Mouse (Mus musculus): ENCODE data around the gene Itga9. TPM values are rescaled to one million over a fixed set of nuclear protein-coding genes. Genes with fewer than 3 reads are reported as not detected.

Gene Itga9
- polyA plus RNA-seq, 1 experiment: not detected

DNA sequence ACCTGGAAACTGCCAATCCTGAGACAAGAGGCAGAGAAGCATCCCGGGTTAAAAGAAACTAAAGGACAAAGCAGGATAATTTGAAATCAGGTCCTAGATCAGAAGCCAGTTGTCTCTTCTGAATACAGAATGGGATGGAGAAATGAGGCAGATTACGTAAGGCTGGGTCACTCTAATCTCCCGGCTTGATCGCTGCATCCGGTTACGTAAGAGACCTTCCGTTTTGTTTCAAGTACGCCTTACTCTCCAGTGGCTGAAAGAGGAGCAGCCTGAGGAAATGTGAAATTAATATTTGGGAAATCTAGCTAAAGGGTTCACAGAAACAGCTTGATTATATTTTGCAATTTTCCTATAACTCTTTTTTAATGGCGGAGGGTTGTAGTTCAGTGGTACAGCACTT is 306.6 kb downstream of the Itga9 start:
- 0 out of 2 replicates have a peak, but pooled peaks cover 8% of the 10 kb centered on the region for H3K4me1 ChIP-seq (ENCODE audit: control insufficient read depth, insufficient read depth, low read length)
- H3K27ac ChIP-seq (ENCODE audit: insufficient read depth, low read depth, low read length): no peak overlapping the region
- no peak overlapping the region for H3K4me3 ChIP-seq (ENCODE audit: insufficient read depth, low read depth, low read length)
- TF ChIP-seq POLR2A (IDR thresholded peaks at IDR 0.05; ENCODE audit: insufficient read depth, low read depth, low read length) (no peak), CTCF (IDR thresholded peaks at IDR 0.05; ENCODE audit: insufficient read depth, low read depth, low read length) (no peak)
- WGBS: 92% methylated on average over 9 of the region's 9 CpGs

DNA sequence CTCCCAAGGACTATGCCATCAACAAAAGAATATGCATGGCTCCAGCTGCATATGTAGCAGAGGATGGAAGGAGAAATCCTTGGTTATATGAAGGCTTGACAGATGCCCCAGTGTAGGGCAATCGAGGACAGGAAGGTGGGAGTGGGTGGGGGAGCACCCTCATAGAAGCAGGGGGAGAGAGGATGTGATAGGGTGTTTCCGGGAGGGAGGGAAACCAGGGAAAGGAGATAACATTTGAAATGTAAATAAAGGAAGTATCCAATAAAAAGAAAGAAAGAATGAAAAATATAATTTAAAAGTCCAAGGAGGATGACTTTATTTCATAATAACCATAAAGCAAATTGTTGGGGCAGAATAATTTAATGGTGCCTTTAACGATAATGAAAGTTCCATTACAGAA is 307.1 kb downstream of the Itga9 start:
- no peak for TF ChIP-seq CTCF (IDR thresholded peaks at IDR 0.05; ENCODE audit: insufficient read depth, low read depth, low read length)
- no peak for TF ChIP-seq POLR2A (IDR thresholded peaks at IDR 0.05; ENCODE audit: insufficient read depth, low read depth, low read length)
- H3K4me1 ChIP-seq (ENCODE audit: control insufficient read depth, insufficient read depth, low read length): 0 out of 2 replicates have a peak, but pooled peaks cover 8% of the 10 kb centered on the region
- no peak overlapping the region for H3K4me3 ChIP-seq (ENCODE audit: insufficient read depth, low read depth, low read length)
- H3K27ac ChIP-seq (ENCODE audit: insufficient read depth, low read depth, low read length): no peak overlapping the region
- 80% methylated on average over 3 of the region's 3 CpGs for WGBS

DNA sequence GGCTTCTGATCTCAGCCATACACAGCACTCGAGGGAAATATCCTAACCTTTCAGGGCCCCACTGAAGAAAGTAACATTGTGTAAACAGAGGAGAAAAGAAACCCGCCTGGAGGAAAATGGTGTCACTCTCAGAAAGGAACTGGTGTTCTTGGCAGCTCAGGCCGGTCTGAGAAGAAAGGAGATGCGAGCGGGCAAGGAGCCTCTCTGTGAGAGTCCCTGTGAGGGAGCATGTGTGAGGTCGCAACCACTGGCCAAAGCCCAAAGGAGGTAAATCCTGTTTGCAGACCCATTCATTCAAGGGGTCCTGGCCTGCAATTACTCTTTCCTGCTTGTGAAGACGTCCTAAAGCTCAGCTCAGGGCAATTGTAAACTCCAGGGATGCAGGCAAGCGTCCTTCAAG is 308.1 kb downstream of the Itga9 start:
- no peak overlapping the region for H3K27ac ChIP-seq (ENCODE audit: insufficient read depth, low read depth, low read length)
- 55% methylated on average over 8 of the region's 8 CpGs for WGBS
- TF ChIP-seq POLR2A (IDR thresholded peaks at IDR 0.05; ENCODE audit: insufficient read depth, low read depth, low read length) (no peak), CTCF (IDR thresholded peaks at IDR 0.05; ENCODE audit: insufficient read depth, low read depth, low read length) (no peak)
- peaks cover 11% of the 10 kb centered on the region; the same call in 1 of the 2 replicates for H3K4me1 ChIP-seq (ENCODE audit: control insufficient read depth, insufficient read depth, low read length)
- H3K4me3 ChIP-seq (ENCODE audit: insufficient read depth, low read depth, low read length): no peak overlapping the region

DNA sequence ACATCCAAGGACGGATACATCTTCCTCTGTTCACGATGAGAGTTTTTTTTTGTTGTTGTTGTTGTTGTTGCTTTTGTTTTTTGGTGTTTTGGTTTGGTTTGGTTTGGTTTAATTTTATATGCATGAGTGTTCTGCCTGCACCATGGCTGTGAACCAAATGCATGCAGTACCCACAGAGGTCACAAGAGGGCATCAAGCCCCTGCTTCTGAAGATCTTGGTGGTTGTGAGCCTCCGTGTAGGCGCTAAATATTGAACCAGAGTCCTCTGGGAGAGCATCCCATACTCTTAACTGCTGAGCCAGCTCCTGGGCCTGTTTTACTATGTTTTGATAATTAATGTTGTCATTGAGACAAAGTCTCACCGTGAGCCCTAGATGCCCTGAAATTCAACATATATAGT is 308.8 kb downstream of the Itga9 start:
- TF ChIP-seq CTCF (IDR thresholded peaks at IDR 0.05; ENCODE audit: insufficient read depth, low read depth, low read length) (0 out of 2 replicates have a peak, but pooled peaks have one; percentile 40), POLR2A (IDR thresholded peaks at IDR 0.05; ENCODE audit: insufficient read depth, low read depth, low read length) (no peak)
- H3K4me1 ChIP-seq (ENCODE audit: control insufficient read depth, insufficient read depth, low read length): peaks cover 17% of the 10 kb centered on the region
- 63% methylated on average over 5 of the region's 5 CpGs for WGBS
- no peak overlapping the region for H3K27ac ChIP-seq (ENCODE audit: insufficient read depth, low read depth, low read length)
- no peak overlapping the region for H3K4me3 ChIP-seq (ENCODE audit: insufficient read depth, low read depth, low read length)

DNA sequence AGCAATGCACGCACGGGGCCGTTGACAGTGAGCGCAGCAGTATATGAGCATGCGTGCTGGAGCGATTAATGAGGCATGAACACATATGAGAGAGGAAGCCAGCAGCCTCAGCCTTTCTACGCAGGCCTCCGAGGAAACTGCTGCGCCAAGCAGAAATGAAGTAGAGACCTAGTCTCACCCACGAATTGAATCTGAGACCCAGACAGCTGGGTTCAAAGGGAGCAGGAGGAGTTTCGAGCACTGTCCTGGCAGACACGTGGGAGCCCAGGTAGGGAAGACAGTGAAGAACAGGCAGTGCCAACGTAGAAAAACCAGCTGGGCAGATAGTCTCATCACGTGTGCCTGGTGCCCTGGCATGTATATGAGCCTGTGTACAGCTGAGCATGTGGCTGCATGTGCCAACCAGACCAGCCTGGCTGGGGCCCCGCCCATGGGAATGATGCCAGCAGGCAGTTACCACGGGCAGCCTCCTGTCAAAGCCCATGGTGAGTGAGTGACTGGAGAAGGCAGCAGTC is 313.2 kb downstream of the Itga9 start:
- no peak overlapping the region for H3K4me3 ChIP-seq (ENCODE audit: insufficient read depth, low read depth, low read length)
- WGBS: 46% methylated on average over 16 of the region's 16 CpGs
- H3K27ac ChIP-seq (ENCODE audit: insufficient read depth, low read depth, low read length): no peak overlapping the region
- peaks cover 17% of the 10 kb centered on the region for H3K4me1 ChIP-seq (ENCODE audit: control insufficient read depth, insufficient read depth, low read length)
- TF ChIP-seq CTCF (IDR thresholded peaks at IDR 0.05; ENCODE audit: insufficient read depth, low read depth, low read length) (no peak), POLR2A (IDR thresholded peaks at IDR 0.05; ENCODE audit: insufficient read depth, low read depth, low read length) (no peak)

DNA sequence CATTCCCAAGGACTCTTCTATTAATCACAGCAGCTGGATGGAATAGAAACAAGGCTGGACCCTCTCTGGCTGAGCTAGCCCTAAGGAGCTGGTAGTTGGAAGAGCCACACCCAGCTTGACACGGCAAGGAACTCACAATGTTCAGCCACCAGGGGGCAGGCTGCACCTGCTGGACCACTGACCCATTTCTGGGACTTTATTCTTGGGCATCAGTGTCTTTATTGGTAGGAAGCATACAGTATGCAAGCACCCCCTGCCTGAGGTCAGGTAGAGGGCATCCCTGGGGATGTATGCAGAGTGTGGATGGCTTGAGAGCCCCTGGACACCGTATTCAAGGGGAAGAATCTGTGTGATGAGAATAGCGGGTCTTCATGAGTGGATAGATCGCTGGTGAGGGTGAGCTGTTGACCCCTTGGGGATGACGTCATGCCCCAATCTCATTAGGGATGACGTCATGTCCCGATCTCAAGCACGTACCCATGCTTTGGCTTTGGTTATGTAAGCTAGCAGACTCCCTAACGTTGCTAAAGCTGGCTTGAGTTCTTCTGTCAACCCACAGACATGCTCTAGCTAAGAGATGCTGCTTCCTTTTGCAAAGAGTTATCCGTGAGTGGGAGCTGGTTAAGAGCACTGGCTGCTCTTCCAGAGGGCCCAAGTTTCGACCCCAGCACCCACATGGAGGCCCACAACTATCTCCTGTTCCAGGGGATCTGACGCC is 314.5 kb downstream of the Itga9 start:
- H3K4me3 ChIP-seq (ENCODE audit: insufficient read depth, low read depth, low read length): no peak overlapping the region
- H3K27ac ChIP-seq (ENCODE audit: insufficient read depth, low read depth, low read length): no peak overlapping the region
- TF ChIP-seq CTCF (IDR thresholded peaks at IDR 0.05; ENCODE audit: insufficient read depth, low read depth, low read length) (peak; percentile 89), POLR2A (IDR thresholded peaks at IDR 0.05; ENCODE audit: insufficient read depth, low read depth, low read length) (no peak)
- H3K4me1 ChIP-seq (ENCODE audit: control insufficient read depth, insufficient read depth, low read length): peaks cover 21% of the 10 kb centered on the region
- WGBS: 35% methylated on average over 12 of the region's 12 CpGs

DNA sequence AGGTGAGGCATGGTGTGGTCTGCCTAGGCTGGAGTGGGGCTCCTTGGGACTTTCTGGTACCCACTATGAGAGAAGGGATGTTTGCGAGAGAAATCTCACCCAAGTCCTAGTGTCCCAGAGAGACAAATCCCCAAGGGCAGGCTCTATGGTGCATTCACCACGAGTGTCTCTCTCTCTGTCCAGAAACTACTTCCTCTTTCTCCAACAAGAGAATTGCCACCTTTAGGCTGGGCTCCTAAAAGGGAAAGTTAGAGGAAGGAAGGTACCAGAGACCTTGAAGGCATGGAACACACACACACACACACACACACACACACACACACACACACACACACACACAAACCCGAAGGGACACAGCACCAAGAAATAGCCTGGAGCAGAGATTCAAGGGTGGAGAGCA is 315.4 kb downstream of the Itga9 start:
- no peak overlapping the region for H3K27ac ChIP-seq (ENCODE audit: insufficient read depth, low read depth, low read length)
- TF ChIP-seq POLR2A (IDR thresholded peaks at IDR 0.05; ENCODE audit: insufficient read depth, low read depth, low read length) (no peak), CTCF (IDR thresholded peaks at IDR 0.05; ENCODE audit: insufficient read depth, low read depth, low read length) (no peak)
- H3K4me1 ChIP-seq (ENCODE audit: control insufficient read depth, insufficient read depth, low read length): peaks cover 21% of the 10 kb centered on the region
- H3K4me3 ChIP-seq (ENCODE audit: insufficient read depth, low read depth, low read length): no peak overlapping the region
- WGBS: 68% methylated on average over 3 of the region's 3 CpGs

DNA sequence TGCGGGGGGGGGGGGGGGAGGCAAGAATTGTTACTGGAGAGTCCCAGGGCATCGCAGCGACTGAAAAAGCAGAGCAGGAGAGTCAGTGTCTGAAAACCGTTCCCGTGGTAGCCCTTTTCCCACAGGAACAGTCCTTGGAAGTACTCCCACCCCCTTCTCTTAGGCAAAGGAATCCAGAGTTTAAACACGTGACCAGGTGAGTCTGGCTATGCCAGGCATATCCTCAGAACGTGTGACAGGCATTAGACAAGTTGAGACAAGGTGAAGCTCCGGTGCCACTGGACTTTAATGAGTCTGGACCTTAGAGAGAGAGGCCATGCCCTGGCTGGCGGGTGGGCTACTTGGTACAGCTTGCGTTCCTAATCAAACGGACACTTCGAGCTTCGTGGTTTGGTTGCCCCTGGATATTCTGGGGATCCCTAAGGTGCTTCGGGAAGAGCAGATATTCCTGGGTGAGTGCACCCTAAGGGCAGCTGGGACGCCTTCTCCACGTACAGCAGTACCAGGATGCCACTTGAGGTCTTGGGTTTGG is 318.1 kb downstream of the Itga9 start:
- Histone ChIP-seq H3K4me3 (ENCODE audit: insufficient read depth, low read depth, low read length) (no peak overlapping the region), H3K27ac (ENCODE audit: insufficient read depth, low read depth, low read length) (no peak overlapping the region), H3K4me1 (ENCODE audit: control insufficient read depth, insufficient read depth, low read length) (peaks cover 33% of the 10 kb centered on the region)
- TF ChIP-seq CTCF (IDR thresholded peaks at IDR 0.05; ENCODE audit: insufficient read depth, low read depth, low read length) (no peak), POLR2A (IDR thresholded peaks at IDR 0.05; ENCODE audit: insufficient read depth, low read depth, low read length) (no peak)
- WGBS: 36% methylated on average over 16 of the region's 16 CpGs

All from olfactory bulb, adult 2 months (tissue).